Mouse (Mus musculus): ENCODE results near the gene Mios.

Gene Mios

DNA sequence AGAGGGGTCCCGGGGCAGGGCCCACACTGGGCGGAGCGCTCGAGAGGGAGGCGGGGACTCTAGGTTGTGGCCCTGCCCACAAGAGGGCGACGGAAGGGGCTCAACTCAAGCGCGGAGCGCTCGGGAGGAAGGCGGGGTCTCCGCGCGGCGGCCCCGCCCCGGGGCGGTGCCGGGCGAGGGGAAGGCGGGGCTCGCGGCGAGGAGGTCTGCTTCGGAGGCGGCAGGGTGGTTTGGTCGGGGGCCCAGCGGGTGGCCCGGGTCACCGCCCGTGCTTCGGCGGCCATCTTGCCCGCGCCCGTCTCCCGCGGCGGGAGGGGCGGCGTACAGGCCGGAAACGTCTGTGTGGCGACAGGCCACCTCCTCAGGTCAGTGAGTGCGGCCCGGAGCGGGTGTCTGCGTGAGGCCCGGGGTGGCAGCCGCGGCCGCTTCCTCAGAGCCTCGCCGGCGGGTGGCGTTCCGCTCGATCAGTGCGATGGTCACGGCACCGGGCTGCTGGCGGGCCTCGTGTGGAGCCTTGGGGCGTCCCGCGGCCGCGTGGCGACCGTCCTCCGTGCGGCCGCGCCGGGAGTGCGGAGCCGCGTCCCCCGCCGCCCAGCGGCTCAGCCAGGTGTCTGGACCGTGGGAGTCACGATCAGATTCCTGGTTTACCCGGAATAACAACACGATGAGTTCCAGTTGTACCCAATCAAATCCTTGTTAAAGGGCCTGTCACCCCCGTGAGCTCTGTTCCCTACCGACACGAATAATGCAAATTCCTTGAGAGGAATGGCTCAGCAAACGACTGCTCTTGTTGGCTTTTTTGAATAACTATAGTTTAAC is at the start of gene Mios:
Gene Mios (plus strand): TSS at position 176 of the 819 bp plus-strand sequence.
- in situ Hi-C loops (cut with MboI; ENCODE audit: low pct_unique_long_range_greater_than_20kb in 1 of 2, low sequenced_read_pairs in 2 of 2, unreplicated experiment in 1 of 2) = no loop called here

- in situ Hi-C loops (cut with MboI; ENCODE audit: low pct_unique_long_range_greater_than_20kb in 1 of 2, low sequenced_read_pairs in 2 of 2, unreplicated experiment in 1 of 2) = no loop called here
Measured at GRCm38 (mm10) chr6:8160001-8160400, 49.0 kb upstream of the Mios start.

DNA sequence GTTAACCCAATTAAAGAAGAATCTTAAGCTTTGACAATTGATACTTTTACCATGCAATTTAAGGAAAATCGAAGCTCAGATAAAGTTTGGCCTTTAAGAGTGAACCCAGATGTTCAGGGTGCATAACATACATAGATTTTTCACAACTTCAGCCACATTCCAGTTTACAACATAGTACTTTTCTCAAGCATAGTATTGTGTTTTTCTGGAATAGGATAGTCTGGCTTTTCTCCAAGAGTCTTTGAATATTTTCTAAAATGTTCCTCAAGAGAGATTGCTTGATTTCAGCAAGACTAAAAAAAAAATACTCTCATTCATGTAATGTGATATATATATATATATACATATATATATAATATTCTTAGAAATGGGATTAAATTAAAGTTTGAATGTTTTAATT is 44.3 kb upstream of the Mios start:
- in situ Hi-C loops (cut with MboI; ENCODE audit: low pct_unique_long_range_greater_than_20kb in 1 of 2, low sequenced_read_pairs in 2 of 2, unreplicated experiment in 1 of 2) = no loop called here

DNA sequence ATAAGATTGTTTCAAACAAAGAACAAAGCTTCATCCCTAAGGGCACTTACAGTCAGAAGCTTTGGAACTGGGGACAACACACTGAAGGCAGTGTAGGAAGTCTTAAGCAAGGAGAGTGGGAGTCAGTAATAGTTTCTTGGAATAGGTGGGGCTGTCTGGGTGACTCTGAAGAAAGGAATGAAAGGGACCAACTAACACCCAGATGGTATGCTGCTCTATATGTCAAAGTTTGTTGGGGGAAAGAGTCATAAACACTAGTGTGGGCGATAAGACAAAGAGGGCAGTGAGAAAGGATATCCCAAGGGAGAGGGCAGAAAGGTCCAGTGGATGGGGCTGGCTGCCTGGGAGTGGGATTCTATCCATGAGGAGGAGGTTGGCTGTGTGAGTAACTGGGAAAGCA is 36.9 kb upstream of the Mios start:
- in situ Hi-C loops (cut with MboI; ENCODE audit: low pct_unique_long_range_greater_than_20kb in 1 of 2, low sequenced_read_pairs in 2 of 2, unreplicated experiment in 1 of 2) = no loop called here

DNA sequence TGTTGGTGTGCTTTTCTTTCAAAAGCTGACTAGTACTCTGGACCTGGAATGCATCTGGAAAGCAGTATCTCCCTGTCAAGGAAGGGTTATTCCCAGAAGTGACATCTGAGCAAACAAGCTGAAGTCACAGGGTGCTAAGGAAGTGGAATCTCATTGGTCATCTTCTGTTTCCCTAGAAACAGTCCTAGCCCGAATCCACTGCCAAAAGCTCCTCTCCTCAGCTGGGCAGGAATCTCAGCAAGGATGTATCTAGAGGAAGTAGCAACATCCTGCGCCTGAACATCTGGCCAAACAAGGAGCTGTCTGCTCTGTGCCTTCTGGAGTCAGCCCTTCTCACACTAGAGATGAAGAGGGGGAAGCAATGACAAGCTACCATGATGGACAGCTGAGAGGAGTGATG is 35.0 kb upstream of the Mios start:
- in situ Hi-C loops (cut with MboI; ENCODE audit: low pct_unique_long_range_greater_than_20kb in 1 of 2, low sequenced_read_pairs in 2 of 2, unreplicated experiment in 1 of 2) = no loop called here

DNA sequence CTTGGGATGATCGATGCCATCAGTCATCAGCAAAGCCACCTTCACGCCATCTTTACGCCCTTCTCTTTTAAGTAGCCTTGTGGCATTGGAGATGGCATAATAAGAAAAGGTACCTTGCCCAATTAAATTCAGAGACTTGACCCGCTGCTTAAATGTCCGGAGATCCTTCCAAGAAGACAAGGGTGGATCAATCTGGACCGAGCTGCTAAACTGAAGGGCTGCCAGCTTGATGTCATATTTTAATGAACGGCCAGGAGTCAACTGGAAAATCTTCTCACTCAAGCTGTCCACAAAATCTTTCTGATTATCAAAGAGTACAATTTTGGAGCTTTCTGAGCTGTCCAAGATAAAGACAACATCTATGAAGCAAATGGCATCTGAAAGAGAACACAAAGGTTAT is 33.7 kb upstream of the Mios start:
- in situ Hi-C loops (cut with MboI; ENCODE audit: low pct_unique_long_range_greater_than_20kb in 1 of 2, low sequenced_read_pairs in 2 of 2, unreplicated experiment in 1 of 2) = no loop called here

DNA sequence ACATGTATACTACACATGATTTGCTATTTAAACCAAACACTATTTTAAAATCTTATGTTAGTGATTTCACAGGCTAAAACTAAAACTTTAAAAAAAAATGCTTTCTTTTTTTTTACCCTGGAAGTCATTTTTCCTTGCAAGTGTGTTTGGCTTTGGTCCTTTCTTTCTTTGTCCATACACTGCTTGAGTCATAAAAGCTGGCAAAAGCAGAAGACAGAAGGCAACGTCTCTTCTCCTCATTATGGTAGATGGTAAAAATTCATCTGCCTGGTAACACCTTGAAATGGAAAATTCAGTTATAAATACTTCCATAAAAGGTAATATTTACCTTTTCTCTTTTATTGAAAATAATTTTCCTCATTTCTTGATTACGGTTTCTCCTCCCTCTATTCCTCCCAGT is 32.9 kb upstream of the Mios start:
- in situ Hi-C loops (cut with MboI; ENCODE audit: low pct_unique_long_range_greater_than_20kb in 1 of 2, low sequenced_read_pairs in 2 of 2, unreplicated experiment in 1 of 2) = no loop called here

GRCm38 (mm10) chr6:8178397-8178941 is 30.6 kb upstream of the Mios start:
- in situ Hi-C loops (cut with MboI; ENCODE audit: low pct_unique_long_range_greater_than_20kb in 1 of 2, low sequenced_read_pairs in 2 of 2, unreplicated experiment in 1 of 2) = no loop called here

GRCm38 (mm10) chr6:8188599-8189233 is 20.3 kb upstream of the Mios start:
- in situ Hi-C loops (cut with MboI; ENCODE audit: low pct_unique_long_range_greater_than_20kb in 1 of 2, low sequenced_read_pairs in 2 of 2, unreplicated experiment in 1 of 2) = no loop called here

DNA sequence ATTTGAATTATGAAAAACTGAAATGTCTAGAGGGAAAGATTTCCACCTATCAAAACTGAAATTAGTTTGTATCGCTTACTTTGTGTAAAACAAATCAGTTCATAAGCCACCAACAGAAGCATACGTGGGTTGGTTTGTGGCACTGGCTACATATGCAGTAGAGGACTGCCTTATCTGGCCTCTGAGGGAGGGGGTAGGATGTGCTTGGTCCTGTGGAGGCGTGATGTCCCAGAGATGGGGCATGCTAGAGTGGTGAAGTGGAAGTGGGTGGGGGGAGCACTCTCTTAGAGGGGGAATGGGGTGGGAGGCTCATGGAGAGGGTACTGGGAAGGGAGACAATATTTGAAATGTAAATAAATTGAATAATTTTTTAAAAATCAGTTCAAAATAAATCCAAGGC is 19.1 kb upstream of the Mios start:
- in situ Hi-C loops (cut with MboI; ENCODE audit: low pct_unique_long_range_greater_than_20kb in 1 of 2, low sequenced_read_pairs in 2 of 2, unreplicated experiment in 1 of 2) = no loop called here

DNA sequence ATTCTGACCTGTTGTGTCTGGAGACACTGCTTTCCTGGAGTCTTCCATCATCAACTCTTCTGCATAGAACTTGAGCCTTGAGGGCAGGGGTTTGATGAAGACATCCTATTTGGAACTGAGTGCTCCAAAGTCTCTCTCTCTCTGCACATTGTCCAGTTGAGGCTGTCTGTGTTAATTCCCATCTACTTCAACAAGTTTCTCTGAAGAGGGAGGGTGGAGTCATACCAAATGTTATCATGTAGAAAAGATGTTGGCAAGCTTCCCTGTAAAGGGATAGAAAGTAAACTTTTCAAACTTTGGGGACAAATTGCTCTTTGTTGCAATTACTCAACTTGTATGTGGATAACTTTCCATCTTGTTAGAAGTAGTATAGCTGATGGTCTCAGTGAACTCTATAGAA is 16.5 kb upstream of the Mios start, which contains the start of gene Col28a1:
Gene Col28a1 (minus strand): TSS at position 101 of the 400 bp plus-strand sequence.
- in situ Hi-C loops (cut with MboI; ENCODE audit: low pct_unique_long_range_greater_than_20kb in 1 of 2, low sequenced_read_pairs in 2 of 2, unreplicated experiment in 1 of 2) = no loop called here

DNA sequence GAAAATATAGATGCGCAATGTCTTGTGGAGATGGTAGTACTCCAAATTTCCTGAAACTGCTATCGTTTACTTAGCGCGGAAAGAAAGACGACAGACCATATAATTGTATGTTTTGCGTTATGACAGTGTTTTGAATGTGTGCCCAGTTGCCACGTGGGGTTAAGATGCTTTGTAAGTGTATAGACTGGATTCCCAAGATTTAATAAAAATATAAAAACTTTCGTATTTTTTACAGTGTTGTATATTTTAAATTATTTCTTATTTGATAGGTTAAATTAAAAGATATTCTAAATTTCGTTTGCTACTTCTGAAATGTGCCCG is 804 bp downstream of the Mios start:
- in situ Hi-C loops (cut with MboI; ENCODE audit: low pct_unique_long_range_greater_than_20kb in 1 of 2, low sequenced_read_pairs in 2 of 2, unreplicated experiment in 1 of 2) = no loop called here

- in situ Hi-C loops (cut with MboI; ENCODE audit: low pct_unique_long_range_greater_than_20kb in 1 of 2, low sequenced_read_pairs in 2 of 2, unreplicated experiment in 1 of 2) = no loop called here
Measured at GRCm38 (mm10) chr6:8210661-8211060, 1.6 kb downstream of the Mios start.

DNA sequence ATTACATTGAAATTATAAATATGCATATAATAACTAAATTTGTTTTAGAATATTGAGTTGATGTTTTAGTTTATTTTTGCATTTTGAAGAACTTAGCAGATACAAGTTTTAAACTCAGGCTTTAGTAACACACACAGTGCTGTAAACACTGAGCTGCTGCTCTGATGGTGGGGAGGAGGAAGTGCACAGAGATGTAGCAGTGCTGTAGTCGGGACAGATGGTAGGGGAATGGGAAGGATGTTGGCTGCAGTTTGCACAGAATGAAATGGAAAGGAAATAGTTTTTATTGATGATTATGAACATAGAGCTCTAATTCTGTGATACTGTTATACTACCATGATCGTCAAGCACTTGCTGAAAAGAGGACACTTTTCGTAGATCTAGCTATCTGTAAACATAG is 18.0 kb downstream of the Mios start:
- in situ Hi-C loops (cut with MboI; ENCODE audit: low pct_unique_long_range_greater_than_20kb in 1 of 2, low sequenced_read_pairs in 2 of 2, unreplicated experiment in 1 of 2) = no loop called here

DNA sequence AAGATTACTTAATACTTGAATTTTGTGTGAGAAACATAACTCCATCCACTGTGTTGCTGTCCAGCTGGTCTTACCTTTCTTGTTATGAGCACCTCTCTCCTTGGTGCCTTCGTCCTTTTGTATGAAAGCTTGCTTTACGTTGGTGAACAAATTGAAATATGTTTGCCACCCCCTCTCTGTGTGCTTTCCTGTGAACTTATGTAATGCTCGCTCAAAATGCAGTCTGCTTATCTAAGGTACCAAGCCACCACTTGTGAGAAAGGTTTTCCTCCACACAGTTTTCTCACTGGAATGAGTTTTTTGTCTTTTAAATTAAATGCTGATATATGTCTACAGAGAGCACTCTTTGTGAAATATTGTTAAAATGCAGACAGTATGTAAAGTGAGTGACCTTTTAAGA is 19.6 kb downstream of the Mios start:
- in situ Hi-C loops (cut with MboI; ENCODE audit: low pct_unique_long_range_greater_than_20kb in 1 of 2, low sequenced_read_pairs in 2 of 2, unreplicated experiment in 1 of 2) = no loop called here

- in situ Hi-C loops (cut with MboI; ENCODE audit: low pct_unique_long_range_greater_than_20kb in 1 of 2, low sequenced_read_pairs in 2 of 2, unreplicated experiment in 1 of 2) = no loop called here
Measured at GRCm38 (mm10) chr6:8258316-8258715, 49.3 kb downstream of the Mios start.

DNA sequence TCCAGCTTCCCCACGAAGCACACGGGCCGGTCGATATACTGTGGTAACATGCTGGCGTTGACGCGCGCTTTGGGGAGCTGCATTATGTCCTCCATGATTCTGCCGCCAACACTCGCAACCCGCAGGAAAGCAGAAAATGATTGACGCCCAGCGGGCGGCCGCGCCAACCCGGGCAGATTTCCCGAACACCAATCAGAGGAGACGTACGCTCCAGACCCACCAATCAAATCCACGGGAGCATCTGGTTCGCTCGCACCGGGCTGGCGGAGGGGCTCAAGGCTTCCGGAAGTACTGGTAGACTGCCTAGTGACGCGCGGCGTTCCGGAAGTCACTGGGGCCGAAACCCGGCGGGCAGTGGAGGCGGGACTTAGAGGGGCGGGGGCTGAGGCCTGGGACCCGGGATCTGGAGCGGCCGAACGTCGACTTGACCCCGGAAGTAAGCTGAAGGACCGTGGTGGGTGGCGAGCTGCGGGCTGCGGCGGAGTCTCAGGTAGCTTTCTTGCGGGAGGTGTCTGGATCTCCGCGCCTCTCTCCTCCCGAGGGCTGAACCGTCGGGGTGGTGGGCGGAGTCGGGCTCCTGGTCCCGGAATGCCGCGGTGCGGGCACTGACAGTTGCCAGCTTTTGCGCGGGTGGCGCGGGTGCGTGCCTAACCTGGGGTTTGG is 50.1 kb downstream of the Mios start, which contains the start of the genes Rpa3, Umad1 and Gm45062:
Gene Rpa3 (minus strand): TSS at position 170 of the 663 bp plus-strand sequence.
Gene Umad1 (plus strand): TSS at position 285 of the 663 bp plus-strand sequence.
Gene Gm45062 (plus strand): TSS at position 447 of the 663 bp plus-strand sequence.
- in situ Hi-C loops (cut with MboI; ENCODE audit: low pct_unique_long_range_greater_than_20kb in 1 of 2, low sequenced_read_pairs in 2 of 2, unreplicated experiment in 1 of 2) = no loop called here

GRCm38 (mm10) chr6:8259667-8260044 is 50.6 kb downstream of the Mios start:
- in situ Hi-C loops (cut with MboI; ENCODE audit: low pct_unique_long_range_greater_than_20kb in 1 of 2, low sequenced_read_pairs in 2 of 2, unreplicated experiment in 1 of 2) = no loop called here

GRCm38 (mm10) chr6:8271047-8271446 is 62.0 kb downstream of the Mios start:
- in situ Hi-C loops (cut with MboI; ENCODE audit: low pct_unique_long_range_greater_than_20kb in 1 of 2, low sequenced_read_pairs in 2 of 2, unreplicated experiment in 1 of 2) = no loop called here

All from mouse embryonic stem cell (cell line).